Mouse (Mus musculus) liver, embryonic 16.5 days (tissue): ENCODE results near the gene Creb3l4. TPM values are rescaled to one million over a fixed set of nuclear protein-coding genes. Genes with fewer than 3 reads are reported as not detected.
A peak's percentile ranks its signal among the peaks of the same experiment; 100 is the strongest.
"Not testable (repeated sequence)": the region's sequence is repeated elsewhere in the genome, so short reads cannot be mapped to it uniquely, and the experiment has no call there.

Experiments used
- ATAC-seq: fragments of 200-750 bp; cut with Nextera tagmentation; 2 replicates; pipeline ENCODE4 v1.8.0; 2017; ENCODE audit warnings: low read depth, mild to moderate bottlenecking, moderate number of reproducible peaks, moderate library complexity
- H3K27ac ChIP-seq: fragments of 300-500 bp; sonication (generic); 2 replicates; pipeline ENCODE4 v1.5.1; 2014; ENCODE audit warnings: mild to moderate bottlenecking, low read length
- H3K27me3 ChIP-seq: fragments of 300-500 bp; sonication (generic); 2 replicates; pipeline ENCODE4 v1.6.1; 2014; ENCODE audit warnings: low read depth, low read length, mixed read lengths; ENCODE audit not compliant: control insufficient read depth, insufficient read depth
- H3K36me3 ChIP-seq: fragments of 300-500 bp; sonication (generic); 2 replicates; pipeline ENCODE4 v1.6.1; 2014; ENCODE audit warnings: mild to moderate bottlenecking; ENCODE audit not compliant: control insufficient read depth, insufficient read depth
- H3K4me1 ChIP-seq: fragments of 300-500 bp; sonication (generic); 2 replicates; pipeline ENCODE4 v1.6.1; 2014; ENCODE audit warnings: low read depth, low read length, mixed read lengths; ENCODE audit not compliant: control insufficient read depth
- H3K4me2 ChIP-seq: fragments of 300-500 bp; sonication (generic); 2 replicates; pipeline ENCODE4 v1.6.1; 2014; ENCODE audit warnings: low read depth, low read length, mixed read lengths
- H3K4me3 ChIP-seq: fragments of 300-500 bp; sonication (generic); 2 replicates; pipeline ENCODE4 v1.5.1; 2014; ENCODE audit warnings: low read depth, mild to moderate bottlenecking, low read length
- H3K9ac ChIP-seq: fragments of 300-500 bp; sonication (generic); 2 replicates; pipeline ENCODE4 v1.6.1; 2014; ENCODE audit warnings: low read depth, low read length
- H3K9me3 ChIP-seq: fragments of 300-500 bp; sonication (generic); replicated peaks from 2 replicates; pipeline ENCODE4 v1.6.1; 2016; ENCODE audit warnings: low read length; ENCODE audit not compliant: control insufficient read depth
- WGBS: fragments of 180-500 bp; shearing (Covaris S2); extraction: QIAGEN DNeasy Blood & Tissue Kit; methylation state at CpG from one replicate; pipeline ENCODE4 v1.1.7; 2014; ENCODE audit not compliant: insufficient replicate concordance; 5-methylcytosine and 5-hydroxymethylcytosine counted together
- polyA plus RNA-seq: library from polyadenylated mRNA; unstranded; fragments of >200 nt; fragmentation: Nextera tagmentation; extraction: Ambion mirVana; gene quantifications from 2 replicates; pipeline ENCODE4 v1.2.1, GENCODE M21; 2015

Creb3l4 gene
- polyA plus RNA-seq = 0.35 and 0.41 TPM in 2 replicates

GRCm38 (mm10) chr3:90242984-90243775, at the start of gene Creb3l4:
Gene Creb3l4, minus strand, starts transcription at chr3:90243512.
- Histone ChIP-seq H3K27ac (no peak within 1 kb of the TSS), H3K9me3 (no peaks in the 10 kb centered on the region), H3K36me3 (no peaks in the 10 kb centered on the region), H3K9ac (no peak within 1 kb of the TSS), H3K4me2 (peak within 1 kb of the TSS; percentile 22), H3K4me1 (peaks cover 19% of the 10 kb centered on the region), H3K27me3 (no peaks in the 10 kb centered on the region), H3K4me3 (peak within 1 kb of the TSS; percentile 16)
- WGBS = 26% methylated on average over 19 of the region's 19 CpGs
- no peak for ATAC-seq

- ATAC-seq = peak; percentile 96
- peak within 1 kb of the TSS; percentile 93 for H3K4me3 ChIP-seq
- peak within 1 kb of the TSS; percentile 95 for H3K9ac ChIP-seq
- H3K4me1 ChIP-seq = peaks cover 27% of the 10 kb centered on the region
- H3K4me2 ChIP-seq = peak within 1 kb of the TSS; percentile 90
- peak within 1 kb of the TSS; percentile 97 for H3K27ac ChIP-seq
- H3K9me3 ChIP-seq = no peaks in the 10 kb centered on the region
- H3K27me3 ChIP-seq = no peaks in the 10 kb centered on the region
- no peaks in the 10 kb centered on the region for H3K36me3 ChIP-seq
- under 1% methylated on average over 44 of the region's 47 CpGs for WGBS
Observed at GRCm38 (mm10) chr3:90292345-90293275, 49.3 kb upstream of the Creb3l4 start, which contains the start of gene Gatad2b. Gene Gatad2b, plus strand, starts transcription at chr3:90293178.

- Histone ChIP-seq H3K4me2 (peak overlapping the region; percentile 90), H3K9me3 (no peaks in the 10 kb centered on the region), H3K4me1 (peaks cover 27% of the 10 kb centered on the region), H3K27me3 (no peaks in the 10 kb centered on the region), H3K36me3 (no peaks in the 10 kb centered on the region), H3K27ac (peak overlapping the region; percentile 96), H3K9ac (peak overlapping the region; percentile 75), H3K4me3 (peak overlapping the region; percentile 93)
- ATAC-seq = no peak
- WGBS = 22% methylated on average over 2 of the region's 2 CpGs
Observed at GRCm38 (mm10) chr3:90291982-90292344, 48.7 kb upstream of the Creb3l4 start.

- Histone ChIP-seq H3K9ac (no peak overlapping the region), H3K4me1 (peaks cover 22% of the 10 kb centered on the region), H3K27ac (no peak overlapping the region), H3K27me3 (no peaks in the 10 kb centered on the region), H3K9me3 (no peaks in the 10 kb centered on the region), H3K36me3 (no peaks in the 10 kb centered on the region), H3K4me3 (no peak overlapping the region), H3K4me2 (no peak overlapping the region)
- ATAC-seq = no peak
- 58% methylated on average over 1 of the region's 1 CpGs for WGBS
Observed at GRCm38 (mm10) chr3:90290602-90291001, 47.3 kb upstream of the Creb3l4 start.

- not testable (repeated sequence) for ATAC-seq, H3K4me1 ChIP-seq, H3K9ac ChIP-seq, H3K27me3 ChIP-seq, H3K4me2 ChIP-seq, H3K27ac ChIP-seq, H3K9me3 ChIP-seq, H3K36me3 ChIP-seq, H3K4me3 ChIP-seq
- WGBS = 45% methylated on average over 2 of the region's 3 CpGs
Observed at GRCm38 (mm10) chr3:90289403-90289802, 46.1 kb upstream of the Creb3l4 start.

GRCm38 (mm10) chr3:90284150-90284549, 40.8 kb upstream of the Creb3l4 start:
- 89% methylated on average over 2 of the region's 2 CpGs for WGBS

GRCm38 (mm10) chr3:90280708-90281107, 37.4 kb upstream of the Creb3l4 start:
- Histone ChIP-seq H3K4me1 (no peaks in the 10 kb centered on the region), H3K36me3 (peaks cover 4% of the 10 kb centered on the region), H3K4me2 (no peak overlapping the region), H3K9ac (no peak overlapping the region), H3K27me3 (no peaks in the 10 kb centered on the region), H3K9me3 (no peaks in the 10 kb centered on the region), H3K4me3 (no peak overlapping the region), H3K27ac (no peak overlapping the region)
- ATAC-seq = no peak
- 75% methylated on average over 9 of the region's 9 CpGs for WGBS

More at GRCm38 (mm10) chr3:90284150-90284549, 40.8 kb upstream of the Creb3l4 start:
- Histone ChIP-seq H3K27me3 (no peaks in the 10 kb centered on the region), H3K9ac (no peak overlapping the region), H3K36me3 (peaks cover 2% of the 10 kb centered on the region; the same call in 1 of the 2 replicates), H3K9me3 (no peaks in the 10 kb centered on the region), H3K4me3 (no peak overlapping the region), H3K4me2 (no peak overlapping the region), H3K4me1 (no peaks in the 10 kb centered on the region), H3K27ac (no peak overlapping the region)
- ATAC-seq = no peak

- no peaks in the 10 kb centered on the region for H3K4me1 ChIP-seq
- 85% methylated on average over 7 of the region's 7 CpGs for WGBS
- no peak overlapping the region for H3K4me2 ChIP-seq
- H3K36me3 ChIP-seq = peaks cover 4% of the 10 kb centered on the region
- ATAC-seq = no peak
- no peak overlapping the region for H3K4me3 ChIP-seq
- no peak overlapping the region for H3K9ac ChIP-seq
- H3K9me3 ChIP-seq = no peaks in the 10 kb centered on the region
- H3K27me3 ChIP-seq = no peaks in the 10 kb centered on the region
- no peak overlapping the region for H3K27ac ChIP-seq
Observed at GRCm38 (mm10) chr3:90279743-90280142, 36.4 kb upstream of the Creb3l4 start.
